Mouse (Mus musculus): ENCODE measurements at regions not wholly inside any gene's neighbourhood (a gene's known extent, or its start where the extent isn't known, plus 50 kb on each side); places are given as distances from the start of the nearest gene placed in this dataset.

- H3K36me3 ChIP-seq (ENCODE audit: control insufficient read depth, insufficient read depth, low read length) = no peaks in the 10 kb centered on the region
- no peak overlapping the region for H3K27ac ChIP-seq (ENCODE audit: control insufficient read depth, insufficient read depth, low read depth, low read length)
- TF ChIP-seq POLR2A (IDR thresholded peaks at IDR 0.05; ENCODE audit: control insufficient read depth, low read depth, low read length) (no peak), CTCF (IDR thresholded peaks at IDR 0.05; ENCODE audit: control insufficient read depth, insufficient read depth, insufficient replicate concordance, low read depth, low read length) (no peak)
These were observed 230.9 kb upstream of the Dcn start for GRCm38 (mm10) chr10:97248522-97248921.

GRCm38 (mm10) chr10:97249760-97250159, 229.6 kb upstream of the Dcn start:
- Histone ChIP-seq H3K36me3 (ENCODE audit: control insufficient read depth, insufficient read depth, low read length) (no peaks in the 10 kb centered on the region), H3K4me3 (ENCODE audit: control insufficient read depth, low read depth, low read length) (no peak overlapping the region), H3K27ac (ENCODE audit: control insufficient read depth, insufficient read depth, low read depth, low read length) (no peak overlapping the region), H3K4me1 (ENCODE audit: control insufficient read depth, insufficient read depth, low read length) (no peaks in the 10 kb centered on the region), H3K27me3 (ENCODE audit: control insufficient read depth, insufficient read depth, low read length) (no peaks in the 10 kb centered on the region)
- no peak for TF ChIP-seq POLR2A (IDR thresholded peaks at IDR 0.05; ENCODE audit: control insufficient read depth, low read depth, low read length)
- TF ChIP-seq CTCF (IDR thresholded peaks at IDR 0.05; ENCODE audit: control insufficient read depth, insufficient read depth, insufficient replicate concordance, low read depth, low read length) = no peak

More at GRCm38 (mm10) chr10:97248522-97248921, 230.9 kb upstream of the Dcn start:
- H3K4me1 ChIP-seq (ENCODE audit: control insufficient read depth, insufficient read depth, low read length) = no peaks in the 10 kb centered on the region
- H3K27me3 ChIP-seq (ENCODE audit: control insufficient read depth, insufficient read depth, low read length) = no peaks in the 10 kb centered on the region
- H3K4me3 ChIP-seq (ENCODE audit: control insufficient read depth, low read depth, low read length) = no peak overlapping the region

- Histone ChIP-seq H3K27ac (ENCODE audit: control insufficient read depth, insufficient read depth, low read depth, low read length) (no peak overlapping the region), H3K36me3 (ENCODE audit: control insufficient read depth, insufficient read depth, low read length) (no peaks in the 10 kb centered on the region), H3K4me3 (ENCODE audit: control insufficient read depth, low read depth, low read length) (no peak overlapping the region), H3K27me3 (ENCODE audit: control insufficient read depth, insufficient read depth, low read length) (no peaks in the 10 kb centered on the region), H3K4me1 (ENCODE audit: control insufficient read depth, insufficient read depth, low read length) (no peaks in the 10 kb centered on the region)
- TF ChIP-seq CTCF (IDR thresholded peaks at IDR 0.05; ENCODE audit: control insufficient read depth, insufficient read depth, insufficient replicate concordance, low read depth, low read length) (no peak), POLR2A (IDR thresholded peaks at IDR 0.05; ENCODE audit: control insufficient read depth, low read depth, low read length) (no peak)
These were observed 229.2 kb upstream of the Dcn start for GRCm38 (mm10) chr10:97250167-97250566.

- H3K4me1 ChIP-seq (ENCODE audit: control insufficient read depth, insufficient read depth, low read length) = no peaks in the 10 kb centered on the region
- TF ChIP-seq CTCF (IDR thresholded peaks at IDR 0.05; ENCODE audit: control insufficient read depth, insufficient read depth, insufficient replicate concordance, low read depth, low read length) (no peak), POLR2A (IDR thresholded peaks at IDR 0.05; ENCODE audit: control insufficient read depth, low read depth, low read length) (no peak)
- no peak overlapping the region for H3K4me3 ChIP-seq (ENCODE audit: control insufficient read depth, low read depth, low read length)
- no peaks in the 10 kb centered on the region for H3K27me3 ChIP-seq (ENCODE audit: control insufficient read depth, insufficient read depth, low read length)
- H3K27ac ChIP-seq (ENCODE audit: control insufficient read depth, insufficient read depth, low read depth, low read length) = no peak overlapping the region
- H3K36me3 ChIP-seq (ENCODE audit: control insufficient read depth, insufficient read depth, low read length) = no peaks in the 10 kb centered on the region
These were observed 213.4 kb upstream of the Dcn start for GRCm38 (mm10) chr10:97265959-97266517.

GRCm38 (mm10) chr10:97282416-97282815, 197.0 kb upstream of the Dcn start:
- no peaks in the 10 kb centered on the region for H3K4me1 ChIP-seq (ENCODE audit: control insufficient read depth, insufficient read depth, low read length)
- H3K36me3 ChIP-seq (ENCODE audit: control insufficient read depth, insufficient read depth, low read length) = no peaks in the 10 kb centered on the region
- H3K27ac ChIP-seq (ENCODE audit: control insufficient read depth, insufficient read depth, low read depth, low read length) = no peak overlapping the region
- H3K27me3 ChIP-seq (ENCODE audit: control insufficient read depth, insufficient read depth, low read length) = no peaks in the 10 kb centered on the region
- H3K4me3 ChIP-seq (ENCODE audit: control insufficient read depth, low read depth, low read length) = no peak overlapping the region
- TF ChIP-seq CTCF (IDR thresholded peaks at IDR 0.05; ENCODE audit: control insufficient read depth, insufficient read depth, insufficient replicate concordance, low read depth, low read length) (no peak), POLR2A (IDR thresholded peaks at IDR 0.05; ENCODE audit: control insufficient read depth, low read depth, low read length) (no peak)

- no peak overlapping the region for H3K4me3 ChIP-seq (ENCODE audit: control insufficient read depth, low read depth, low read length)
- no peak overlapping the region for H3K27ac ChIP-seq (ENCODE audit: control insufficient read depth, insufficient read depth, low read depth, low read length)
- no peaks in the 10 kb centered on the region for H3K36me3 ChIP-seq (ENCODE audit: control insufficient read depth, insufficient read depth, low read length)
- no peaks in the 10 kb centered on the region for H3K27me3 ChIP-seq (ENCODE audit: control insufficient read depth, insufficient read depth, low read length)
- TF ChIP-seq CTCF (IDR thresholded peaks at IDR 0.05; ENCODE audit: control insufficient read depth, insufficient read depth, insufficient replicate concordance, low read depth, low read length) (no peak), POLR2A (IDR thresholded peaks at IDR 0.05; ENCODE audit: control insufficient read depth, low read depth, low read length) (no peak)
- H3K4me1 ChIP-seq (ENCODE audit: control insufficient read depth, insufficient read depth, low read length) = no peaks in the 10 kb centered on the region
These were observed 196.4 kb upstream of the Dcn start for GRCm38 (mm10) chr10:97282841-97283496.

GRCm38 (mm10) chr10:97304791-97305355, 174.5 kb upstream of the Dcn start:
- H3K27ac ChIP-seq (ENCODE audit: control insufficient read depth, insufficient read depth, low read depth, low read length) = no peak overlapping the region
- no peaks in the 10 kb centered on the region for H3K27me3 ChIP-seq (ENCODE audit: control insufficient read depth, insufficient read depth, low read length)
- no peaks in the 10 kb centered on the region for H3K36me3 ChIP-seq (ENCODE audit: control insufficient read depth, insufficient read depth, low read length)
- H3K4me1 ChIP-seq (ENCODE audit: control insufficient read depth, insufficient read depth, low read length) = no peaks in the 10 kb centered on the region
- H3K4me3 ChIP-seq (ENCODE audit: control insufficient read depth, low read depth, low read length) = no peak overlapping the region
- TF ChIP-seq CTCF (IDR thresholded peaks at IDR 0.05; ENCODE audit: control insufficient read depth, insufficient read depth, insufficient replicate concordance, low read depth, low read length) (no peak), POLR2A (IDR thresholded peaks at IDR 0.05; ENCODE audit: control insufficient read depth, low read depth, low read length) (no peak)
